In the genomic region with DNA sequence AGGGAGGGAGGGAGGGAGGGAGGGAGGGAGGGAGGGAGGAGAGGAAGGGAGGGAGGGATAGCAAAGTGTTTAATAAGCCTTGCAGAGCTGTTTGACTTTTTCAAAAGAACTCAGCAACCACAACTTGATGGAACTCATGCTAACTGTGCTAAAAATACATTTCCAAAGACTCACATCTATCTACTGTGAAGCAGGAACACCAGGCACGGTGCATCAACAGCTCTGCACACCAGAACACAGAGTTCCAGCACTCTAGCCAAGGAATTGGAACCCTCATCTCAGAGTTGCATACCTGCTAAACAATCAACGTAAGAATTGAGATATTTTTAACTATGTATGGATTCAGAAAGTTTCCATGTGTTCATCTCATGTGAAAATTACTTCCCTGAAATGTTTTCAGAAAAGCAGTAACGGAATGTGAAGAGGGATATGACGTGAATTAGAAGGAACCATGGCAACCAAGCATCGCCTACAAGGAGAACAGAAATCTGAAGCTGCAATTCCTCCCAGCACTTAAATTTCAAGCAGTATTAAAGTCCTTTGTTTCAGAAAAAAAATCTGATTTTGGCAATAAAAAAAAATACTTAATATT, we compare ENCODE assay signal across 27 mouse cellular contexts.
A peak's percentile ranks its signal among the peaks of the same experiment; 100 is the strongest.
DNase-seq lines count a peak whose midpoint lies in the region; TF ChIP-seq lines count a peak whose summit lies in the region.
"Had no signal": no experiment of that assay in that cellular context is flagged by ENCODE, and none has a peak within 500 bp of the region (broad histone marks: within the 10 kb centered on the region; RNA-seq: fewer than 3 reads in every experiment).

No protein-coding gene starts in this region.

- no peak overlapping the region for H3K4me3 ChIP-seq in cerebellum, adult 2 months (replicated peaks; ENCODE audit: insufficient read depth, low read depth, low read length)
- H3K4me3 ChIP-seq: embryonic facial prominence, embryonic 12.5 days; forebrain, embryonic 13.5 days; heart, embryonic 15.5 days; hindbrain, embryonic 15.5 days; intestine, embryonic 15.5 days; limb, embryonic 12.5 days; midbrain, embryonic 15.5 days; neural tube, embryonic 12.5 days had no signal

- H3K4me1 ChIP-seq in cerebellum, adult 2 months (ENCODE audit: control insufficient read depth, insufficient read depth, low read length) = no peaks in the 10 kb centered on the region
- H3K4me1 ChIP-seq: embryonic facial prominence, embryonic 12.5 days; forebrain, embryonic 13.5 days; heart, embryonic 15.5 days; hindbrain, embryonic 15.5 days; intestine, embryonic 15.5 days; limb, embryonic 12.5 days; midbrain, embryonic 15.5 days; neural tube, embryonic 12.5 days had no signal

- no peak for TF ChIP-seq CTCF in cerebellum, adult 2 months (IDR thresholded peaks at IDR 0.05; ENCODE audit: borderline replicate concordance, insufficient read depth, low read depth, low read length)

- H3K27ac ChIP-seq in cerebellum, adult 2 months (ENCODE audit: insufficient read depth, low read length) = no peak overlapping the region
- H3K27ac ChIP-seq: embryonic facial prominence, embryonic 12.5 days; forebrain, embryonic 13.5 days; heart, embryonic 15.5 days; hindbrain, embryonic 15.5 days; intestine, embryonic 15.5 days; limb, embryonic 12.5 days; macrophage; midbrain, embryonic 15.5 days; neural tube, embryonic 12.5 days had no signal

- intact Hi-C loops in left cerebral cortex, postnatal 4 days (cut with DNase I) = loop anchor here (10.0 kb wide), 1 partner anchor 236 kb away; no protein-coding TSS in a partner anchor

- no peaks in the 10 kb centered on the region for H3K27me3 ChIP-seq in cerebellum, adult 2 months (ENCODE audit: control insufficient read depth, insufficient read depth, low read length)
- H3K27me3 ChIP-seq: CH12.LX; embryonic facial prominence, embryonic 12.5 days; forebrain, embryonic 13.5 days; heart, embryonic 15.5 days; hindbrain, embryonic 15.5 days; intestine, embryonic 15.5 days; limb, embryonic 12.5 days; midbrain, embryonic 15.5 days; neural tube, embryonic 12.5 days had no signal

- WGBS in cerebellum, adult 2 months = 81% methylated on average over 5 of the region's 5 CpGs

- DNase-seq in frontal cortex, postnatal 36 days (ENCODE audit: low spot score in 2 of 2) = peak; percentile 32 to 36
- no peak for DNase-seq in frontal cortex, postnatal 10 days (ENCODE audit: low spot score in 2 of 2)
- DNase-seq in left cerebral cortex, adult 18-20 months (ENCODE audit: low spot score in 2 of 2) = peak; percentile 15 to 36
- no peak for DNase-seq in left cerebral cortex, postnatal 4 days
- peak; percentile 28 to 30 for DNase-seq in left cerebral cortex, adult 9 months (ENCODE audit: low spot score in 2 of 2)
- peak; percentile 86 for DNase-seq in telencephalon, adult 2 months (ENCODE audit: low read depth, low spot score)
- no peak for DNase-seq in cerebellum, adult 2 months
- DNase-seq: adrenal gland, adult 2 months; B cell, adult 2 months; cerebellum, adult 11-12 months; cerebellum, postnatal 25 days; heart, postnatal 36 days; kidney, adult 8-10 months; kidney, postnatal 10 days; liver, postnatal 0 days; retina, postnatal 1 day; spleen, adult 18-20 months had no signal

- TF ChIP-seq POLR2A in cerebellum, adult 2 months (IDR thresholded peaks at IDR 0.05; ENCODE audit: borderline replicate concordance, insufficient read depth, low read length) = no peak

Comparison
In these comparisons a context has a peak if more than half of its experiments do, and no peak if none do; other contexts are left out.
1. DNase-seq: peak in frontal cortex, postnatal 36 days (2 of 2), left cerebral cortex, adult 18-20 months (2 of 2), left cerebral cortex, adult 9 months (2 of 2) and telencephalon, adult 2 months (single experiment); none in frontal cortex, postnatal 10 days (0 of 2), left cerebral cortex, postnatal 4 days (single experiment) and cerebellum, adult 2 months (0 of 2).